Mouse (Mus musculus) heart, postnatal 0 days (tissue): ENCODE results near the gene Nkx2-5. TPM values are rescaled to one million over a fixed set of nuclear protein-coding genes. Genes with fewer than 3 reads are reported as not detected.

Experiments
- ATAC-seq: fragments of 200-750 bp; cut with Nextera tagmentation; 2 replicates; pipeline ENCODE4 v1.8.0; 2017; ENCODE audit warnings: low read depth, moderate number of reproducible peaks, moderate library complexity; ENCODE audit not compliant: insufficient read depth
- DNase-seq: peaks from one replicate; pipeline ENCODE4 v3.0.0-alpha.2; 2016; ENCODE audit warnings: low spot score
- H3K27ac ChIP-seq: fragments of 300-500 bp; sonication (generic); 2 replicates; pipeline ENCODE4 v1.5.1; 2014; ENCODE audit warnings: low read depth, mild to moderate bottlenecking
- H3K27me3 ChIP-seq: fragments of 300-500 bp; sonication (generic); 2 replicates; pipeline ENCODE4 v1.6.1; 2014; ENCODE audit warnings: low read length, mixed read lengths; ENCODE audit not compliant: control insufficient read depth, insufficient read depth
- H3K36me3 ChIP-seq: fragments of 300-500 bp; sonication (generic); replicated peaks from 2 replicates; pipeline ENCODE4 v1.6.1; 2014; ENCODE audit warnings: low read length, mixed read lengths; ENCODE audit not compliant: control insufficient read depth, insufficient read depth
- H3K4me1 ChIP-seq: fragments of 300-500 bp; sonication (generic); 2 replicates; pipeline ENCODE4 v1.6.1; 2014; ENCODE audit warnings: antibody characterized with exemption; ENCODE audit not compliant: control insufficient read depth, insufficient read depth
- H3K4me2 ChIP-seq: fragments of 300-500 bp; sonication (generic); 2 replicates; pipeline ENCODE4 v1.6.1; 2014; ENCODE audit warnings: low read depth, mild to moderate bottlenecking, low read length, moderate library complexity
- H3K4me3 ChIP-seq: fragments of 300-500 bp; sonication (generic); 2 replicates; pipeline ENCODE4 v1.5.1; 2014; ENCODE audit warnings: low read depth, low read length
- H3K9ac ChIP-seq: fragments of 300-500 bp; sonication (generic); replicated peaks from 2 replicates; pipeline ENCODE4 v1.6.1; 2014; ENCODE audit warnings: low read depth, low read length, mixed read lengths
- H3K9me3 ChIP-seq: fragments of 300-500 bp; sonication (generic); replicated peaks from 2 replicates; pipeline ENCODE4 v1.6.1; 2016; ENCODE audit warnings: low read length; ENCODE audit not compliant: control insufficient read depth
- CTCF ChIP-seq: IDR thresholded peaks from 2 replicates; pipeline ENCODE4 v1.5.1; 2016; ENCODE audit warnings: antibody characterized with exemption, control low read depth, low read depth
- EP300 ChIP-seq: IDR thresholded peaks from 2 replicates; pipeline ENCODE4 v1.6.1; 2016; ENCODE audit warnings: antibody characterized with exemption, low read depth
- WGBS: fragments of 180-500 bp; shearing (Covaris S2); extraction: QIAGEN DNeasy Blood & Tissue Kit; methylation state at CpG from one replicate; pipeline ENCODE4 v1.1.7; 2014; 5-methylcytosine and 5-hydroxymethylcytosine counted together
- polyA plus RNA-seq: library from polyadenylated mRNA; unstranded; fragments of >200 nt; fragmentation: Nextera tagmentation; extraction: Ambion mirVana; gene quantifications from 2 replicates; pipeline ENCODE4 v1.2.1, GENCODE M21; 2015
- total RNA-seq: library from RNA; depleted of rRNA; stranded (reverse); fragments of >200 nt; gene quantifications from 2 replicates; pipeline ENCODE4 v1.2.3, GENCODE M21; 2014; ENCODE audit warnings: low replicate concordance; rRNA removed

Nkx2-5 gene
- total RNA-seq (284 and 346 TPM in 2 replicates), polyA plus RNA-seq (139 and 155 TPM in 2 replicates)

DNA sequence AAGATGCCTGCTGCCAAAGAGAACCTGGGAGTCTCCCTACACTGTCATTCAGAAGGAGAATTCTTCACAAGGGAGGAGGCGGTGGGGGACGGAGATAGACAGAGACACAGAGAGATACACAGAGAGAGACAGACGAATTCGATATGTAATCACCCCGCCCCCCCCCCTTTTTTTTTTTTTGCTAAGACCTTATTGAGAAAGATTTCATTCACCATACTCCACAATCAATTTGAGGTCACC is at the start of gene Nkx2-5:
Gene Nkx2-5, minus strand, starts transcription at position 101 of the 240 bp plus-strand sequence.
- no peaks in the 10 kb centered on the region for H3K9me3 ChIP-seq
- H3K27ac ChIP-seq = peak within 1 kb of the TSS; percentile 94
- WGBS = 2% methylated on average over 4 of the region's 5 CpGs
- H3K36me3 ChIP-seq = no peaks in the 10 kb centered on the region
- no peak for ATAC-seq
- H3K9ac ChIP-seq = peak within 1 kb of the TSS; percentile 73
- H3K4me2 ChIP-seq = peak within 1 kb of the TSS; percentile 70
- H3K27me3 ChIP-seq = peaks cover 47% of the 10 kb centered on the region
- no peak for TF ChIP-seq CTCF
- no peak for TF ChIP-seq EP300
- peak within 1 kb of the TSS; percentile 79 for H3K4me3 ChIP-seq
- no peak for DNase-seq
- H3K4me1 ChIP-seq = 0 out of 2 replicates have a peak, but pooled peaks cover 7% of the 10 kb centered on the region

DNA sequence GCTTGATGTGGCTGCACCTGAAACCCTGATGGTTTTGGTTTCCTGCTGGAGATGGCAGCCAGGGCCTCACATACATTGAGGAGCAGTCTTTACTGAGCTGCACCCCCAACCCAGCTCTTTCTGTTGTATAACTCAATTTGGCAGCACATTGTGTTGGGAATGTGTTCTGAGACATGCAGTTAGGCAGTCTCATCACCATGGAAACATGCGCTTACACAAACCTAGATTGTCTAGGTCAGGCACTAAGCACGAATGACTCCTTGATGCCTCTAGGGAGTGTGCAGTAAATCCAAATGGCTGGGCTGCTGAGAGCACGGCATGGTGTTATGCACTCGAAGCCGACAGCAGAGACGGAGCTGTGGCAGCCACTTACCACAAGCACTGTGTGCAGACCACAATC is 49.5 kb upstream of the Nkx2-5 start:
- Histone ChIP-seq H3K4me2 (no peak overlapping the region), H3K36me3 (no peaks in the 10 kb centered on the region), H3K4me1 (peaks cover 22% of the 10 kb centered on the region), H3K9me3 (no peaks in the 10 kb centered on the region), H3K4me3 (no peak overlapping the region), H3K27me3 (no peaks in the 10 kb centered on the region), H3K27ac (peak overlapping the region; percentile 86; the same call in 1 of the 2 replicates), H3K9ac (no peak overlapping the region)
- TF ChIP-seq EP300 = no peak
- no peak for TF ChIP-seq CTCF
- WGBS = 77% methylated on average over 6 of the region's 6 CpGs
- DNase-seq (no peak), ATAC-seq (no peak)

DNA sequence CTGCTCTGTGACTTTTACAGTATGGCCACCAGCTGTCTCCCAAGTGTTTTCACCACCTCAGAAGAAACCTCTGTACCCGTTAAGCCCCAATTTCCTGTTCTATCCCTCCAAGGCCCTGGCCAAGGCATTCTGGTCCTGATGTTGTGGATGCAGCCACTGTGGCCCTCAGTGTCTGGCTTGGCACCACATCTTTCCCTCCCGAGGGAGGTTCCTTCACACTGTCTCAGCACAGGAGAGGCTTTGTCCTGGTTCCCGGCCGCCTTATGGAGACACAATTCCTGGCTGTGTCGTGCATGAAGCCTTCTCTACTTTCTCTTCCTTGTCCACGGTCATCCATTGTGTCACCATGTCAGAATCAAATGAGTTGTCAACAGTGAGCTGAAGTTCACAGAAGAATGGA is 48.7 kb upstream of the Nkx2-5 start:
- WGBS = 40% methylated on average over 6 of the region's 6 CpGs
- no peaks in the 10 kb centered on the region for H3K27me3 ChIP-seq
- H3K4me3 ChIP-seq = no peak overlapping the region
- TF ChIP-seq CTCF = no peak
- TF ChIP-seq EP300 = no peak
- H3K9ac ChIP-seq = no peak overlapping the region
- no peak for DNase-seq
- H3K36me3 ChIP-seq = no peaks in the 10 kb centered on the region
- peaks cover 24% of the 10 kb centered on the region for H3K4me1 ChIP-seq
- no peaks in the 10 kb centered on the region for H3K9me3 ChIP-seq
- H3K4me2 ChIP-seq = peak overlapping the region; percentile 54; the same call in 1 of the 2 replicates
- ATAC-seq = no peak
- peak overlapping the region; percentile 86 for H3K27ac ChIP-seq

DNA sequence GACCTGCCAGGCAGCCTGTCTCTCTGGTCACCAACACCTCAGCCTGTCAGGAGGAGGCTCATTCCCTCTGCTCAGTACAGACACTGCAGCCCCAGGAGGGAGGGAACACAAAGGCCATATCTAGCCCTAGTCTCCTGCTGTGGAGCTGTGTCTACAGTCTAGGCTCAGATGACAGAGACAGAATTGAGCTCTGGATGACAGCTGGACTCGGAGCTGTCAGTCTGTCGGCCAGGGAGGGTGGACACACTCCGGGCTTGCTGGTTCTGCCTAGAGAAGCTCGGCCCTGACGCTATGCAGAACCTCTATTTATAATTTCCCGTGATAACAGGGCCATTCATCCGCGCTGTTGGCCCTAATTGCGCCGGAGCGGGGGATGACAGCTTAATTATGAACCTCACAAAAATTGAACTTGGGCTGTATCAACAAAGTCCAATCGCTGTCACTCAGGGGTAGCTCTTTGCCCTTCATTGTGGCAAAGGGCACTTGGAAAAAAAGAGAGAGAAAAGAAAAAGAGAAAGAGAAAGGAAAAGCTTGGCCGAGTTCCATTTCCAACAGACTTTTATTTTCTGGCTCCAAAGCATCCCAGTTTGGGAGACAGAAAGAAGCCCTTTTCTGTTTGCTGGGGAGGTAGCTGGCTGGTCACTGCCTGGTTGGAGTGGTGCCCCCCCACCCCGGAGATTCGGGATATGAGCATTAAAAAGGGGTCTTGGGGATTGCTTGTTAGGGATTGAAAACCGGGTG is 48.0 kb upstream of the Nkx2-5 start:
- peak overlapping the region; percentile 54 for H3K4me2 ChIP-seq
- ATAC-seq (peak; percentile 82), DNase-seq (peak; percentile 69)
- H3K9me3 ChIP-seq = no peaks in the 10 kb centered on the region
- peak overlapping the region; percentile 18; the same call in 1 of the 2 replicates for H3K9ac ChIP-seq
- TF ChIP-seq EP300 (no peak), CTCF (no peak)
- H3K4me3 ChIP-seq = peak overlapping the region; percentile 37
- H3K27ac ChIP-seq = peak overlapping the region; percentile 86
- H3K27me3 ChIP-seq = no peaks in the 10 kb centered on the region
- 11% methylated on average over 16 of the region's 16 CpGs for WGBS
- H3K4me1 ChIP-seq = peaks cover 31% of the 10 kb centered on the region
- no peaks in the 10 kb centered on the region for H3K36me3 ChIP-seq

DNA sequence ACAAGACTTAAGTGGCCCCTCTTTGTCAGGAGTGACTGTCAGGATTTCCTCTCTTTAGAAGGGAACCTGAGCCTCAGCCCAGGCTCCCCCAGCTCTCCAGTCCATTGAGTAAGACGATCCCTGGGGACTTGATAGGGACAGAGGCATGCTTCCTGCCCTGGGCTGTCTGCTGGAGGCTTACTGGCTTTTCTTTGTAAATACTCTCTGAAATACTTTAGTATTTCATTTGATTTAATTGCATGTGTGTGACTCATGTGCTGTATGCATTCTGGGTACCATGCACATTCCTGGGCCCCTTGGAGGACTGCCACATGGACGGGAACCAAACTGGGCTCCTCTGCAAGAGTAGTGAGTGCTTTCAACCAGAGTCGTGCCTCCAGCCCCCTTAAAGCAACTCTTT is 43.1 kb upstream of the Nkx2-5 start:
- peaks cover 55% of the 10 kb centered on the region for H3K4me1 ChIP-seq
- TF ChIP-seq CTCF (no peak), EP300 (no peak)
- no peaks in the 10 kb centered on the region for H3K9me3 ChIP-seq
- H3K36me3 ChIP-seq = no peaks in the 10 kb centered on the region
- DNase-seq (peak; percentile 78), ATAC-seq (no peak)
- 4% methylated on average over 3 of the region's 3 CpGs for WGBS
- H3K27me3 ChIP-seq = no peaks in the 10 kb centered on the region
- no peak overlapping the region for H3K9ac ChIP-seq
- H3K4me3 ChIP-seq = no peak overlapping the region
- H3K27ac ChIP-seq = peak overlapping the region; percentile 81
- 0 out of 2 replicates have a peak overlapping the region, but pooled peaks have one; percentile 14 for H3K4me2 ChIP-seq
